In the genomic region with DNA sequence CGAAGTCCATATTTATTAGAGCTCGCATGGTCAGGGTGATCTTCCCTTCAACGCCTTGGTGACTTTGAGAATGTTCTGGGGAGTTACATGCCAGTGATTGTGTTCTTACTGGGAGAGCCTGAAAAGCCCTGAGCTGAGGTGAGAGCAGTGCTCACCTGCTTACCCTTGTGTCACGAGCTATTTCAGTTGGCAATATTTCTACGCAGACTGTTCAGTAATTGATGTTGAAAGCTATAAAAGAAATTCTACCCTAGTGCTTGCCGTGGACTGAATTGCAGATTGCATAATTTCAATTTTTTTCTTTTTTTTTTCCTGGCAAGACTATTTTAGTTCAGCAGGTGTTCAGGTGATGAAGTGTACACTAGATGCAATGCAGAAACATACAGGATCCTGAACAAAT, we compare ENCODE assay signal across 24 mouse cellular contexts.
DNase-seq lines count a peak whose midpoint lies in the region; ATAC-seq and TF ChIP-seq lines count a peak whose summit lies in the region.
"Had no signal": no experiment of that assay in that cellular context is flagged by ENCODE, and none has a peak within 500 bp of the region (broad histone marks: within the 10 kb centered on the region; RNA-seq: fewer than 3 reads in every experiment).

No protein-coding gene starts in this region.

- no peak for TF ChIP-seq POLR2A in cerebellum, adult 2 months (IDR thresholded peaks at IDR 0.05; ENCODE audit: borderline replicate concordance, insufficient read depth, low read length)

- no peak for TF ChIP-seq CTCF in intestine, postnatal 0 days (IDR thresholded peaks at IDR 0.05; ENCODE audit: low read depth)
- no peak for TF ChIP-seq CTCF in cerebellum, adult 2 months (IDR thresholded peaks at IDR 0.05; ENCODE audit: borderline replicate concordance, insufficient read depth, low read depth, low read length)

- H3K27me3 ChIP-seq in intestine, embryonic 15.5 days (replicated peaks), result no peaks in the 10 kb centered on the region
- no peaks in the 10 kb centered on the region for H3K27me3 ChIP-seq in intestine, postnatal 0 days (replicated peaks; ENCODE audit: control insufficient read depth, insufficient read depth, low read length)
- H3K27me3 ChIP-seq in lung, embryonic 16.5 days (ENCODE audit: control insufficient read depth, insufficient read depth, low read depth, low read length), result no peaks in the 10 kb centered on the region
- peaks cover 19% of the 10 kb centered on the region; the same call in 1 of the 2 replicates for H3K27me3 ChIP-seq in midbrain, embryonic 10.5 days (ENCODE audit: low read depth, poor library complexity, severe bottlenecking)
- H3K27me3 ChIP-seq in midbrain, embryonic 14.5 days (ENCODE audit: control insufficient read depth, insufficient read depth, low read length), result no peaks in the 10 kb centered on the region
- no peaks in the 10 kb centered on the region for H3K27me3 ChIP-seq in cerebellum, adult 2 months (ENCODE audit: control insufficient read depth, insufficient read depth, low read length)
- H3K27me3 ChIP-seq: embryonic facial prominence, embryonic 12.5 days; embryonic facial prominence, embryonic 15.5 days; forebrain, embryonic 15.5 days; hindbrain, embryonic 12.5 days; hindbrain, embryonic 15.5 days had no signal

- H3K36me3 ChIP-seq in intestine, embryonic 15.5 days, result no peaks in the 10 kb centered on the region
- H3K36me3 ChIP-seq in intestine, postnatal 0 days (ENCODE audit: control insufficient read depth, insufficient read depth), result no peaks in the 10 kb centered on the region
- H3K36me3 ChIP-seq in lung, embryonic 16.5 days (ENCODE audit: control insufficient read depth, insufficient read depth, low read length), result no peaks in the 10 kb centered on the region
- no peaks in the 10 kb centered on the region for H3K36me3 ChIP-seq in midbrain, embryonic 10.5 days
- H3K36me3 ChIP-seq in midbrain, embryonic 14.5 days (ENCODE audit: control insufficient read depth, insufficient read depth, low read length), result no peaks in the 10 kb centered on the region
- H3K36me3 ChIP-seq: embryonic facial prominence, embryonic 12.5 days; embryonic facial prominence, embryonic 15.5 days; forebrain, embryonic 12.5 days; forebrain, embryonic 15.5 days; hindbrain, embryonic 12.5 days; hindbrain, embryonic 15.5 days had no signal

- ATAC-seq in intestine, embryonic 15.5 days, result peak; percentile 49
- no peak for ATAC-seq in intestine, postnatal 0 days
- ATAC-seq in lung, embryonic 16.5 days (ENCODE audit: low read depth), result peak; percentile 36; the same call in 1 of the 2 replicates
- no peak for ATAC-seq in midbrain, embryonic 14.5 days (ENCODE audit: low FRiP score, low TSS enrichment)
- ATAC-seq: activated CD4-positive, CD25-positive, alpha-beta regulatory T cell, adult 4 months; forebrain, embryonic 15.5 days had no signal

- H3K4me1 ChIP-seq in intestine, embryonic 15.5 days (replicated peaks), result no peaks in the 10 kb centered on the region
- no peaks in the 10 kb centered on the region for H3K4me1 ChIP-seq in intestine, postnatal 0 days (replicated peaks; ENCODE audit: control insufficient read depth, insufficient read depth, low read length)
- H3K4me1 ChIP-seq in lung, embryonic 16.5 days (replicated peaks; ENCODE audit: control insufficient read depth, insufficient read depth, low read length), result no peaks in the 10 kb centered on the region
- H3K4me1 ChIP-seq in midbrain, embryonic 10.5 days, result peaks cover 47% of the 10 kb centered on the region
- peaks cover 13% of the 10 kb centered on the region for H3K4me1 ChIP-seq in midbrain, embryonic 14.5 days (ENCODE audit: control insufficient read depth, insufficient read depth, low read length)
- no peaks in the 10 kb centered on the region for H3K4me1 ChIP-seq in cerebellum, adult 2 months (ENCODE audit: control insufficient read depth, insufficient read depth, low read length)
- H3K4me1 ChIP-seq: embryonic facial prominence, embryonic 12.5 days; embryonic facial prominence, embryonic 15.5 days; hindbrain, embryonic 15.5 days had no signal

- 81% methylated on average over 6 of the region's 6 CpGs for WGBS in intestine, embryonic 15.5 days
- WGBS in intestine, postnatal 0 days, result 53% methylated on average over 6 of the region's 6 CpGs
- WGBS in lung, embryonic 16.5 days, result 67% methylated on average over 6 of the region's 6 CpGs
- 80% methylated on average over 6 of the region's 6 CpGs for WGBS in midbrain, embryonic 10.5 days
- 72% methylated on average over 6 of the region's 6 CpGs for WGBS in midbrain, embryonic 14.5 days
- WGBS in cerebellum, adult 2 months, result 85% methylated on average over 6 of the region's 6 CpGs

- no peak overlapping the region for H3K27ac ChIP-seq in intestine, embryonic 15.5 days
- H3K27ac ChIP-seq in intestine, postnatal 0 days (ENCODE audit: low read depth, low read length), result no peak overlapping the region
- no peak overlapping the region for H3K27ac ChIP-seq in lung, embryonic 16.5 days (ENCODE audit: low read length)
- H3K27ac ChIP-seq in midbrain, embryonic 10.5 days (replicated peaks), result peak overlapping the region; percentile 30; the same call in 1 of the 2 replicates
- H3K27ac ChIP-seq in midbrain, embryonic 14.5 days (replicated peaks; ENCODE audit: low read depth, low read length), result no peak overlapping the region
- H3K27ac ChIP-seq in cerebellum, adult 2 months (ENCODE audit: insufficient read depth, low read length), result no peak overlapping the region
- H3K27ac ChIP-seq: embryonic facial prominence, embryonic 12.5 days; embryonic facial prominence, embryonic 15.5 days; forebrain, embryonic 12.5 days; forebrain, embryonic 15.5 days; hindbrain, embryonic 12.5 days; hindbrain, embryonic 15.5 days had no signal

- no peak overlapping the region for H3K9ac ChIP-seq in intestine, embryonic 15.5 days
- H3K9ac ChIP-seq in intestine, postnatal 0 days (ENCODE audit: low read depth, low read length), result no peak overlapping the region
- H3K9ac ChIP-seq in lung, embryonic 16.5 days (ENCODE audit: low read length), result no peak overlapping the region
- H3K9ac ChIP-seq in midbrain, embryonic 14.5 days (replicated peaks; ENCODE audit: low read length), result no peak overlapping the region
- H3K9ac ChIP-seq: embryonic facial prominence, embryonic 12.5 days; embryonic facial prominence, embryonic 15.5 days; forebrain, embryonic 12.5 days; forebrain, embryonic 15.5 days; hindbrain, embryonic 12.5 days; hindbrain, embryonic 15.5 days had no signal

- no peak for DNase-seq in lung, postnatal 14 days
- no peak for DNase-seq in midbrain, embryonic 10.5 days (ENCODE audit: low spot score)
- DNase-seq in midbrain, embryonic 14.5 days, result no peak
- no peak for DNase-seq in cerebellum, adult 9-11 months
- no peak for DNase-seq in cerebellum, adult 2 months
- DNase-seq: adrenal gland, adult 8-10 months; adrenal gland, postnatal 25 days; cerebellum, adult 11-12 months; cerebellum, adult 9-10 months; cerebellum, postnatal 25 days; gastrocnemius, postnatal 10 days; gastrocnemius, postnatal 36 days; heart, adult 11 months had no signal

- H3K9me3 ChIP-seq in intestine, embryonic 15.5 days, result no peaks in the 10 kb centered on the region
- no peaks in the 10 kb centered on the region for H3K9me3 ChIP-seq in intestine, postnatal 0 days (ENCODE audit: control insufficient read depth)
- H3K9me3 ChIP-seq in lung, embryonic 16.5 days (ENCODE audit: control insufficient read depth, low read length), result no peaks in the 10 kb centered on the region
- no peaks in the 10 kb centered on the region for H3K9me3 ChIP-seq in midbrain, embryonic 10.5 days (replicated peaks)
- H3K9me3 ChIP-seq in midbrain, embryonic 14.5 days (ENCODE audit: control insufficient read depth, low read length), result no peaks in the 10 kb centered on the region
- H3K9me3 ChIP-seq: embryonic facial prominence, embryonic 12.5 days; embryonic facial prominence, embryonic 15.5 days; forebrain, embryonic 12.5 days; forebrain, embryonic 15.5 days; hindbrain, embryonic 12.5 days; hindbrain, embryonic 15.5 days had no signal

- no peak overlapping the region for H3K4me3 ChIP-seq in intestine, embryonic 15.5 days (replicated peaks)
- no peak overlapping the region for H3K4me3 ChIP-seq in intestine, postnatal 0 days (ENCODE audit: low read depth, low read length)
- no peak overlapping the region for H3K4me3 ChIP-seq in lung, embryonic 16.5 days (ENCODE audit: low read length)
- no peak overlapping the region for H3K4me3 ChIP-seq in midbrain, embryonic 10.5 days
- H3K4me3 ChIP-seq in midbrain, embryonic 14.5 days (replicated peaks; ENCODE audit: low read depth, low read length), result no peak overlapping the region
- H3K4me3 ChIP-seq in cerebellum, adult 2 months (replicated peaks; ENCODE audit: insufficient read depth, low read depth, low read length), result no peak overlapping the region
- H3K4me3 ChIP-seq: embryonic facial prominence, embryonic 12.5 days; embryonic facial prominence, embryonic 15.5 days; forebrain, embryonic 12.5 days; forebrain, embryonic 15.5 days; hindbrain, embryonic 12.5 days; hindbrain, embryonic 15.5 days had no signal

- no peak overlapping the region for H3K4me2 ChIP-seq in intestine, embryonic 15.5 days (replicated peaks)
- H3K4me2 ChIP-seq in intestine, postnatal 0 days (replicated peaks; ENCODE audit: low read depth), result no peak overlapping the region
- no peak overlapping the region for H3K4me2 ChIP-seq in lung, embryonic 16.5 days (ENCODE audit: low read depth, low read length)
- no peak overlapping the region for H3K4me2 ChIP-seq in midbrain, embryonic 14.5 days (ENCODE audit: low read length)
- H3K4me2 ChIP-seq: embryonic facial prominence, embryonic 12.5 days; embryonic facial prominence, embryonic 15.5 days; forebrain, embryonic 12.5 days; forebrain, embryonic 15.5 days; heart, embryonic 11.5 days; hindbrain, embryonic 12.5 days; hindbrain, embryonic 15.5 days had no signal

Comparison
In these comparisons a context has a peak if more than half of its experiments do, and no peak if none do; other contexts are left out.
1. ATAC-seq: peak in intestine, embryonic 15.5 days (single experiment) and lung, embryonic 16.5 days (single experiment); none in intestine, postnatal 0 days (single experiment) and midbrain, embryonic 14.5 days (single experiment).